Mouse (Mus musculus) regulatory T cell (primary cell): Measurements from ENCODE around the gene Cul1.
"Not testable (repeated sequence)": the region's sequence is repeated elsewhere in the genome, so short reads cannot be mapped to it uniquely, and the experiment has no call there.

ENCODE experiments used
- in situ Hi-C: fragments of 300-600 bp; cut with MboI, MseI; formaldehyde crosslinking; loops from one replicate; pipeline ENCODE4 v1.15.1; 2025; ENCODE audit warnings: high pct_unique_total_duplicates

Cul1 gene

DNA sequence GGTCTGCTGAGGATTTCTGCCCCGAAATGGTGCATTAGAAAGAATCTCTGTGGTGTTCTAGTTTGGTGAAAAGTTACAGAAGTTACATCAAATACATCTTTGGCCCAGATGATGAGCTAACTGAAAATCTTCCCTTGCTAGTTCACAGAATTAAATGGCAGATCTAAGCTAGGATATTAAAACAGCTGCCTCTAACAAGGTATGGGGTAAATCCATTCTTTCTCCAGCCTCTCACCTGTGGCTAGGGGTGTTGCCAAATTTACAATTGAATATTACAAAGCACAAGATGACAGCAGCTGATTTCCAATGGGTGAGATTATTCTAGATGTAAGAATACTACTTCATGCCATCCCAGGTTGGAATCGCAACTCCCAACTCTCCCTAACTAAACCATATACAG, at the start of gene Cul1:
Gene Cul1 (plus strand): TSS at position 301 of the 400 bp plus-strand sequence.
- in situ Hi-C loops = loop anchor here (5.0 kb wide), 1 partner anchor 214 kb away; no protein-coding TSS in a partner anchor

DNA sequence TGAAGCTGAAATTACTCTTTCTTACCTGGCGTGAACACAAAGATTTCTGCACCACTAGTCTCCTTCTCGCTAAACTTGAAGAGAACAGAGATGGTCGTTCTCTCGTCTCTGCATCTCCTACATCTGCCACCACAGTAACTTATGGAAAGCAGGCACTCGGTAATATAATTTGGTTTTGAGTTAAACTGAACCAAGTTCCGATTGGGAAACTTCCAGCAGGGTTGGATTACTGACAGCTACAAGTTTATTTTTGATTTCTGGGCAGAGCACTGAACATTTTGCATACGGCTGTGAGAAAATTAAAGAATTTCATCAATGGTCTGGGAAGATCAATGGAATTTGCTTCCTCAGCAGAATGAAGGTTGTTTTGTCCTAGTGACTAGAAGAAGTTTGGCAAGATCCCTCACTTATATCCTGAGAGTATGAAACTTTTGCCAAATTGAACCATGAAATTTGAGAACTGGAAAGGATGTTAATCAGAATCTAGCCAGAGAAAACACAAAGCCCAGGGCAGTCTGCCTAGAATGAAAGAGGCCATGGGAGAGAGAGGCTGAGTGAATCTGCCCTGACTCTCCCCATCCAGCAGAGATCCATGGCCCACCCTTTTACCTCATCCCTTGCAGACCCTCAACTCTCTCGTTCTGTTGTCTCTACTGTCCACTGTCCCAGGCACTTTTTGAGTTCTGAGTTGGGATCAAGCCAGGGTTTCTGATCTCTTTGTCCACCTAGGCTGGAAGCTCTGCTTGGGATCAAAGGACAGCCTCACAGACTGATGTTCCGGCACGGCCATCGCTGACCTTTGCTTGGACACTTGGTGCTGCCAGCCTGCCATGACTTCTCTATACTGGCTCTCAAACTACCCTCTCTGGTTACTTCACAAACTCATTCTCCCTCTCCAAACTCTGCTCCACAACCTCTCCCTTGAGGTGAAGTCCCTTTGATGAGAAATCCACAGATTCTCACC, 48.5 kb upstream of the Cul1 start:
- in situ Hi-C loops = loop anchor here (10.0 kb wide), 1 partner anchor 90 kb away; no protein-coding TSS in a partner anchor

DNA sequence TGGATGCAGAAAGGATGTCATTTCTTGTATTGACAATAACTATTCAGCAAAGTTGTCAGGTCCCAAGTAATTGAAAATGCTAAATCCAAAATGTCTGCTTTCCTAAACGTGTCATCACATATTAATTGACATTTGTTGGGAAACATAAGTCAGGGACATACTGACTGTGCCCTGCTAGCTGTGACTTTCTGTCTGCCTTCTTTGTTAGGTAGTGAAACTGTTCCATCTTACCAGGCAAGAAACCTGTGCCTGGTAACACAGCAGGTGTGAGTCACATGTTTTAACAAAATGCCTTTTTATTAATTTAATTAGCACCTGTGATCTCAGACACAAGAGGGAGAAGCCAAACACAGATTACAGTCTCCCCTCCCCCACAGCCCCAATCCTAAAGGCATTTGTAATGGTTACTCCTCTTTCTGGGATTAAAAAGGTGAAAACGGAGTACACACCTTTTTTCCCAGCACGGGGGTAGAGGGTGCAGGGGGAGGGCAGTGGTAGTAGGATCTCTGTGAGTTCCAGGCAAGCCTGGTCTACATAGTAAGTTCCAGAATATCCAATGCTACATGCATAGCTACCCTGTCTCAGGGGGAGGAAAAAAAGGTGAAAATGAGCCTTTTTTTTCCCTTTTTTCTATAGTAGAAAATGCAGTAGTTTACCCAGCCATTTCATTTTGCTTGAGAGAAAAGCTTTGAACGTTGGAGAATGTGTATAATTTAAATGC, 40.2 kb upstream of the Cul1 start:
- in situ Hi-C loops = no loop called here

DNA sequence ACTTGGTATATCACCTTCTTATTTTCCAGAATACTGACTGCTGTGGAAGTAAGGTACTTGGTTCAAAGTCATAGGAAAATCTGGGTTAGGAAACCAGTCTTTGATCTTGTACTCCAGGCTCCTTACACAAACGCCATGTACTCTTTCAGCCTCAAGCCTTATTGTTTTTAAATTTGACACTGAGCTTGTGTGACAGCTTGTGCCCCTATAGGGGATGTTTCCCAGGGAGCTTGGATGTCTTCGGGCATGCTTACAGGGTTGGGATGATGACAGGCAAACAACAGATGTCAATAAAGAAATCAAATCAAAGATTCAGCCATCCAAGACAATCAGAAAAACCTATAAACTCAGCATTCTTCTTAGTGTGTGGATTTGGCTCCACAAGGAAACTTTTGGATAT, 39.5 kb upstream of the Cul1 start:
- in situ Hi-C loops = no loop called here

DNA sequence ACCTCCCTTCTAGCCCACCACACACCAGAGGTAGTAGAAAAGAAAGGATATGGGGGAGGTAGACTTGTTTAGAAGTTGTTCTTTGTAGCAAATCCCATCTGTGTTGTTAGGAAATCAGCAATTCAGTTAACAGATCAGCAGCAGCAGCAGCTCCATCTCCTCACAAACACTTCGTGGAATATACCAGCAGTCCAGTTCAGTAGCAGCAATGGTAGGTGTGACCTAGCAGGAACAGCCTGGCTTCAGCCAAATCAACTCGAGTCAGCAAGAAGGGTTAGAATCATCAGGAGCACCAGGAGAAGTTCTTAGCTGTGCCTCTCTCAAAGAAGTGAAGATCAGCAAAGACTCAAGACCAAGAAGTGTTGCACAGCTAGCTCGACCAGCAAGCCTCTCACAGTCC, 34.5 kb upstream of the Cul1 start:
- in situ Hi-C loops = no loop called here

DNA sequence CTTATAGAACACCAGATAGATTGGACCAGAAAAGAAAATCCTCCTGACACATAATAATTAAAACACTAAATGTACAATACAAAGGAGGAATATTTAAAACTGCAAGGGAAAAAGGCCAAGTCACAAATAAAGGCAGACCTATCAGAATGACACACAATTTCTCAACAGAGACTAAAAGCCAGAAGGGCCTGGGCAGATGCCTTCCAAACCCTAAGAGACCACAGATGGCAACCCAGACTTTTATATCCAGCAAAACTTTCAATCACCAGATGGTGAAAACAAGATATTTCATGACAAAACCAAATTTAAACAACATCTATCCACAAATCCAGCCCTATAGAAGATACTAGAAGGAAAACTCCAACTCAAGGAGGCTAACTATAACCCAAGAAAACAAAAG, 33.0 kb upstream of the Cul1 start:
- in situ Hi-C loops = no loop called here

DNA sequence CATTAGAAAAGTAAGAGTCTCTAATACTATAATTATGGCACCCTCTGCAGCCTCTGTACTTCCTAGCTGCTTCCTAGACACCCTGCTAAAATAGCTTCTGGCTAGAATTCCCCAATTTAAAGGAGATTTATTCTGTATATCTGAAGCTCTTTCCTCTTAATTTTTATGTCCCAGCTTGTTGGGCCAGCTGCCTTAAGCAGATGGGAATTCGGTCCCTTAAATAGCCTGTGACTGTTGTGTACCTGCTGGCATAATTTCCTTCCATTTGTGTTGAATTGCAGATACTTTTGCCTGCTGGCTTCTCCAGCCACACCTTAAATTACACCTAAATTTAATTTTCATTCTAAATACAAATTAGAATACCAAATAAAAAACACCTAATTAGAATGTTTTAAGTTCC, 32.0 kb upstream of the Cul1 start:
- in situ Hi-C loops = no loop called here

DNA sequence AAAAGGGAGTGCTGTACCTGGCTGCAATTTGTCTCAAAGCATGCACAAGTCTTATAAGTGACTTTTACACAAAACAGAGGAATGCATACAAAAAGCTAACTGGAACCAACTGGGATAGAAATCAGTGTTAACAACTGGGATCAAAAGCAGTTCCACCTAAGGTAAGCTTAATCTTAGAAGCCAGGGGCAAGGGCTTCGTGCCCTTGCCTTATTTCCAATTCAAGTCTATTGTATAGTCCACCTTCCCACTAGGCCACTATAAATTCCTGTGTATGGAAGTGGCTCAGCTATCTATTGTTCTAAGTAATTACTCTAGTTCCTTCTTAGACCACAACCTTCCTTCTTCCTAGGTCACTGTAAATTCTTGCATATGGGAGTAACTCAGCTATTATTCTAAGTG, 27.1 kb upstream of the Cul1 start:
- in situ Hi-C loops = no loop called here

DNA sequence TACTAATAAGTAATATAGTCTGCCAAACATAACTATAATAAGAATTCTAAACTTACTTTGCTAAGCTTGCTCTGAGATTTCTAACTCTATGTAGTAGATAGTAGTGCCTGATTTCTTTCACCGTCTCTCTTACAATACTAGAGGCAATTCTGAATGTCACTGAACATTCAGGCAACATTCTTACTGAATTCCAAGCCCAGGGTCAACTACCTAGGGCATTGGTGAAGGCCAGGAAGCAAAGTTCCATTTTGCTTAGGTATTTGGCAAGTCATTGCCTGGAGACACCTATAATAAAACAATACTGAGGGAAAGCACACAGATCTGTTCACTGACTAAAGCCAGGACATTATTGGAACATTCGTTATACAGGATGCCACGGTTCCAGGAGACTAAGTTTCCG, 26.6 kb upstream of the Cul1 start:
- in situ Hi-C loops = not testable (repeated sequence)

DNA sequence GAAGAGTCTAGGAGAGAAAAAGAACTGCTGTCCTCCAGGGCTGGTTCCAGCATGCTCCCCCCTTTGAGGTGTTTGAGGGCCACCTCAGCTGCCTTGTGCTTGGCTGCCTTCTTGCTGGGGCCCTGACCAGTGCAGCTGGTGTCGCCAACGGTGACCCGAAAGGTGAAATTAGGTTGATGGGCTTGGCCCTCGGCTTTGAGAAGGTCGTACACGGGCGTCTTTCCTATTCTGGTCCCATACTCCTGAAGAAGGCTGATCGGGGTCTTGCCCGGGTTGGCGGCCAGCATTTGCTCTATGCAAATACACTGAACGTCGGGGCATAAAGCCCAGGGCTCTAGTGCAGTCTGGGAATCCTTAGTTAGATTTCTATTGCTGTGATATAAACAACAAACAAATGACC, 20.4 kb upstream of the Cul1 start:
- in situ Hi-C loops = not testable (repeated sequence)

DNA sequence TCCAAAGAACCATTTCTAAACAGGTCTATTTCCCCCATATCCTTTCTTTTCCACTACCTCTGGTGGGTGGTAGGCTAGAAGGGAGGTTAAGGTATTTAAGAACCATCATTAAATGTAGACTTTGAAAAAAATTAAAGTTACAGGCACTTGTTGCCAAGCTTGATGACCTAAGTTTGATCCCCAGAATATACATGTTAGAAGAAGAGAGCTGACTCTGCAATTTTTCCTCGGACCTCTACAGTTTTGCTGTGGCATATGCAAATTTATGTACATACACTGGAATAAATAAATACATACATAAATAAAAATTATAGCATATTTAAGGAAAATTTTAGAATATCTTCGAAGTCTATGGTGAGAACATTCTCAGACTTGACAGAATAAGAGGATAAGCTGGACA, 13.1 kb upstream of the Cul1 start:
- in situ Hi-C loops = no loop called here

DNA sequence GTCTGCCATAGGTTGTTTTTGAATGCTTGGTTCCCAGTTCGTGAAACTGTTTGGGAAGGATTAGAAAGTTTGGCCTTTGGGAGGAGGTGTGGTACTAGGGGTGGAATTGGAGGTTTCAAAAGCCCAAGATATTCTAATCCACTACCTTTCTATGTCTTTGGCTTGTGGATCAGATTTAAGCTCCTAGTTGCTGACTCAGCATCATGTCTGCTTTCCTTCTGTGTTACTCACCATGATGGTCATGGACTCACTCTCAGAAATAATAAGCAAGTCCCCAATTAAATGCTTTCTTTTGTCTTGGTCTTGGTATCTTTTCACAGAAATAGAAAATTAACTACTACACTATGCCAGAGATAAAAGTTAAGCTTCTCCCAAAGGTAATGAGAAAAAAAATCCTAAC, 5.5 kb upstream of the Cul1 start:
- in situ Hi-C loops = no loop called here

DNA sequence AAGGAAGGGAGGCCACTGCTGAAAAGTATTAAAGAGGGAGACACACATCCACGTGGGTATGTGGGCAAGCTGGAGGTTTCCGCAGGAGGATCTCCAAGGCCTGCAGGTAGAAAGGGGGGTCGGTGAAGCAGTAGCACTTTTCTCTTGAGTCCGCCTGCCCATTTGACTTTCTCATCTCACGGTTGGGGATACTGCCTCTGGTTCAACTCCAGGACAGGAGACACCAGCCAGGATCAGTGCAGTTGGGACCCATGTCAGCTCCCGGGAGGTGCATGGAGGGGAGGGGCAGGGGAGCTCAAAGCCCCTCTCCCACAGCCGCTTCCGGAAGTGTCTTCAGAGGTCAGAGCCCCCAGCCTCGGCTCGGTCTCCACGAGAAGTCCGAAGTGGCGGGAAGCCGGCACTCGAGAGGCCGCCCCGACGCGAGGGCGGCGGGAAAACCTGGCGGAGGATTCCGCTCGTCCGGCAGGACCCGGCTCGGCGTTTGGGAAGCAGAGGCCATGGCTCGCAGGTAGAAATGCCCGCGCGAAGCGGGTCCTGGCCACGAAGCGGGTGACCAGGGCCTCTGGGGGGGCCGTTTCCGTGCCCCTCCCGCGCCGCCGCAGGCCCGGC, 428 bp downstream of the Cul1 start:
- in situ Hi-C loops = loop anchor here (5.0 kb wide), 1 partner anchor 214 kb away; no protein-coding TSS in a partner anchor

DNA sequence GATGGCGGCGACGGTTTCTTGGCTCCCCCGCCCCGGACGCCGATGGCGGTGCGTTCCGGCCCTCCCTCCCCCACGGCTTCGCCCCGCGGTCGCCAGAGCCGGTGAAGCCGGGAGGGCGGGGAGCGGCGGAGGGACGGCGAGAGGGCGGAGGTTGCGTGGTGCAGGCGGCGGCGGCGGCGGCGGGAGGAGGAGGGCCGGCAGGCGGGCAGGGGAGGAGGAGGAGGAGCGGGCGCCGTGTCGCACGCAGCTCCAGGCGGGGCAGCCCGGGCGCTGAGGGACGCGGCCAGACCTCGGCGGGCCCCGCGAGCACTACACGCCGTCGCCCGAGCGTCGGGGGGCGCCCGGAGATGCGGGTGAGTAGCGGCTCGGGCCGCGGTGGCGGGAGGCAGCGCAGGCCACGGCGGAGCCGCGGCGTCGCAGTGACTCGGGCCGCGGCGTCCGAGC, 955 bp downstream of the Cul1 start:
- in situ Hi-C loops = loop anchor here (5.0 kb wide), 1 partner anchor 213 kb away; no protein-coding TSS in a partner anchor

DNA sequence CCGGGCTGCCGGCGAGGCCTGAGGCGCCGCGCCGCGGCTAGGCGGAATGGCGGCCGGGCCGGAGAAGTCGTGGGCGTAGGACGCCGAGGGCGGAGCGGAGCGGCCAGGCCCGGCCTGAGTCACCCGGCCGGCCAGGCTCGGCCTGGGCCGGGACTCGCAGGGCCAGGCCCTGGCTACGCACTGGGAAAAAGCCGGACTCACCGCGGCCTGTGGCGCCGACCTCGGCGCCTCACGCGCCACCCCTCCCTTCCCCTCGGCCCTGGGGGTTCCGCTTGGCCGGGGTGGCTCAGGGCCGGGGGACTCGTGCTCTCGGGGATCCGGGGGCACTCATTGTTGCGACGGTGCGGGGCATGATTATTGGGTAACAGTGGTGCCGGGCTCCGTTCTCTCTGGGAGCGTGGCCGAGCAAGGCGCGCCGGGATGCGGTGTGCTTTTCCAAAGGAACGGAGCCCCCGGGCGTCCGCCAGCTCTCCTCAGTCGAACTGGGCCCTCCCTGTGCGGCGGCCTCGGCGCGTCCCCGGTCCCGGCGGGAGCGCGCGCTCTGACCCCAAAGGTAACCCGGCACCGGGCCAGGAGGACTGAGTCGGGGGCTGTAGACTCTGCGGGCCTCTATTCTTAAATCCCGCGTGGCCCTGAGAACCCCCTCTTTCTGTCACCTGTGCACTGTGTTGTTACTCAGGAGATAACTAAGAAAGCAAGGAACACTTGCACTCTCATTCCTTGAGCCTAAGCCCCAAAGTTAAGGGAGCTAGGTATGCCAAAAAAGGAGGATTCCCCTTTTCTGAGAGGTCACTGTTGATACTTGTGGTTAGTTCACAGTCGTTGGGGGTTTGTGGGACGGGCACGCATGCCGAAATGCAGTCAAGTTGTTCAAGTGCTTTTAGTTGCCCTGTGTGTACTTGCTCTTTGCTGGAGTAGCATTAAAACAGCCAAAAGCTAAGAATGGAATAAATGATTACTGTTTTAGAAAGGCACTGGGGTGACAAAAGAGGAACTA, 1.7 kb downstream of the Cul1 start:
- in situ Hi-C loops = loop anchor here (5.0 kb wide), 1 partner anchor 212 kb away; no protein-coding TSS in a partner anchor

DNA sequence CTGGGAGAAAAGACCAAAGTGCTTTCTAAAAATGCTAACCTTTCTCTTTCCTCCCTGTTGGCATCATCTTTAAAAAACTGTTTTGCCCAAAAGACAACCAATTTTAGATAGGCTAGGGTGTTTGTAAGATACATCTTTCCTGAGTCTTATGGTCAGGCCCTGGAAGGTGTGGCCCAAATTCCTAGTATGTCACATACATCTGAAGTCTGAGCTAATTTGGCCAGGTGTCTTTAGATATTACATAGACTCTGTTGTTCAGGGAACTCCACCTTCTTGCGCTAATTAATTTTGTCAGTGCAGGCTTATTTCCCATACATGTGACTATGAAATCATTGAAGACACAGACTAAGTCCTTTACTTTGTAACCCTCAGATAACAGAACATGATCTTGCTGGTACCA, 2.6 kb downstream of the Cul1 start:
- in situ Hi-C loops = no loop called here

DNA sequence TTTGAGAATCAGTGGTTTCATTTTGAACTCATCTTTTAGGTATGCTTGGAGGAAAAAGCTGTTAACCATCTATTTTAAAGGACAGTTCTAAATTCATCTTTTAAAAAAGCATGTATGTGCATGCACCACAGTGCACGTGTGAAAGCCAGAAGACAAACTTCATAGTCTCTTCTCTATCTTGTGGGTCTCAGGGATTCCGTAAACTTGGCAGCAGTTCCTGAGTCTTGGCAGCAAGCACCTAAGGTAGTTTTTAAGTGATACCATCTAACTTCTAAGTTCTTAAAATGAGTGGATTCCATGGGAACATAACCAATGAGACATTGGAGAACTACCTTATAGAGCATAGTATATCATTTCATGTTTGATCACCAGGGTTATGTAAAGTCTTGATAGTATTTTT, 3.7 kb downstream of the Cul1 start:
- in situ Hi-C loops = no loop called here

DNA sequence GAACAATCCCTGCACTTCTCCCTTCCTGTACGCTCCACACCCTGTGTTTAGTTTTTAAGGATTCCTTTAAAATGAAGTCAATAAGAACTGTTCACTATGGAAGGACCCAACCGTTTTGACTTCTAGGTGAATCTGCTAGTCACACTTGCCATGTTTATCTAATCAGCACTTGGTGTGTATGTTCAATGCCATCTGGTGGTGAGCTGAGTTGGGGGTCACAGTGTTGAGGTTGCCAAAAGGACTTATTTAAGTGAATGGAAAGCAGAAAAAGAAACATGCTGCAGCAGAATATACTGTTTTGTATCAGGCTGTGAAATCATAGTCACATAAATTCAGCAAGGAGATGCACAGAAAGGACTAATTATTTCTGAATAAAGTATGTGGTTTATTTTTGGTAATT, 12.2 kb downstream of the Cul1 start:
- in situ Hi-C loops = no loop called here

DNA sequence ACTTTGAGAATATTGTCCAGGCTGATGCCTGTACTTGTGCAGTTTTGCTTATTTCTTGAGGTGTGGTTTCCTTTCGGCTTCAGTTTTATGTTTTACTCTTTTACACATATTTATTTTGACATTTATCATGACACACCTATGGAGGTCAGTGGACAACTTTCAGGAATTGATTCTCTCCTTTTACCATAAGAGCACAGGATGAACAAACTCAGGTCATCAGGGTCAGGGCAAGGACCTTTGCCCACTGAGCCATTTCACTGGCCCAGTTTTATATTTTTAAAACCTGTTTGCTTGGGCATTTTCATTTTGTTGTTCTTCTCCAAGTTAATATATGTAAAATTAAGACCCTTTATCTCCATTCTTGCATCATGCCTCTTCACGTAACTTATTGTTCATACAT, 13.3 kb downstream of the Cul1 start:
- in situ Hi-C loops = no loop called here

DNA sequence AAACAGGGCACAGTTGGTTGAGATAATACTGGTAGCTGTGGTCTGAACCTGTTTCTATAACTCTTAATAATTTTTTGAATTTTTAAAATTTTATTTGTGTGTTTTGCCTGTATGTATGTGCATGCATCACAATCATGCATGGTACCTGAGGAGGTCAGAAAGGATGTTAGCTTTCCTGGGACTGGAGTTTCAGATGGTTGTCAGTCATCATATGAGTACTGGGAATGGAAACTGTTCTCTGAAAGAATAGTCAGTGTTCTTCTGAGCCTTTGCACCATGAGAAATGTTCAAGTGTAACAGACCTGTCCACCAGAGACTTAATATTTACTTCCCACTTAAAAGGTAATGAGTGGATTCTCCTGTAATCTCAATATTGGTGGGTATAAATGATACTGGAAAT, 13.9 kb downstream of the Cul1 start:
- in situ Hi-C loops = no loop called here

DNA sequence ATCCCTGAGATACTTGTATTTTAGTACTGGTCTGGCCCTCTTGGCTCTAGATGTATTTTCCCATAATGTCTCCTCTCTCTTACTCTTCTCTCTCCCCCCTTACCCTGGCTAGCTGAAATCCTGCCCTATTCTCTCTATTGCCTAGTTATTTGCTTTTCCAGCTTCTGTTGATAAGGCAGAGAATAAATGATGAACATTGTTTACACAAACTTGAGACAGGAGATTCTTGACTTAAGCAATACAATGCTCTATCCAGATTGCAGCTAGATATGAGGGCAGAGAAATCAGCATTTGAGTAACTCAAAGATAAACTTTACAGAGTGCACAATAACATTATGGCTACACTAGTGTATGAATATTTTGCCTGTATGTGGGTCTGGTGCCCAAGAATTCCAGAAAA, 16.6 kb downstream of the Cul1 start:
- in situ Hi-C loops = loop anchor here (10.0 kb wide), 1 partner anchor 295 kb away; no protein-coding TSS in a partner anchor
